In genomic region chr1:33680435-33680834, GRCm38 (mm10) we compare ENCODE assay signal across 27 mouse cellular contexts. TPM values are rescaled to one million over a fixed set of nuclear protein-coding genes. Genes with fewer than 3 reads are reported as not detected.
DNase-seq lines count a peak whose midpoint lies in the region; ATAC-seq and TF ChIP-seq lines count a peak whose summit lies in the region.
"Had no signal": no experiment of that assay in that cellular context is flagged by ENCODE, and none has a peak within 500 bp of the region (broad histone marks: within the 10 kb centered on the region; RNA-seq: fewer than 3 reads in every experiment).

No protein-coding gene starts in this region.

- no peak overlapping the region for H3K4me3 ChIP-seq in kidney, adult 2 months (ENCODE audit: insufficient read depth, low read depth, low read length)
- no peak overlapping the region for H3K4me3 ChIP-seq in kidney, postnatal 0 days (replicated peaks; ENCODE audit: low read depth, low read length)
- H3K4me3 ChIP-seq: embryonic facial prominence, embryonic 12.5 days; embryonic facial prominence, embryonic 15.5 days; gastrocnemius, adult 2 months; heart, adult 2 months; heart, embryonic 10.5 days; heart, embryonic 13.5 days; hindbrain, embryonic 12.5 days had no signal

- H3K27me3 ChIP-seq in kidney, adult 2 months (replicated peaks; ENCODE audit: control insufficient read depth, insufficient read depth, low read length), result no peaks in the 10 kb centered on the region
- H3K27me3 ChIP-seq in kidney, postnatal 0 days (ENCODE audit: insufficient read depth, low read length), result no peaks in the 10 kb centered on the region
- H3K27me3 ChIP-seq: embryonic facial prominence, embryonic 12.5 days; embryonic facial prominence, embryonic 15.5 days; heart, embryonic 13.5 days; hindbrain, embryonic 12.5 days had no signal

- no peaks in the 10 kb centered on the region for H3K9me3 ChIP-seq in kidney, postnatal 0 days (replicated peaks; ENCODE audit: low read length)
- H3K9me3 ChIP-seq: embryonic facial prominence, embryonic 12.5 days; embryonic facial prominence, embryonic 15.5 days; heart, embryonic 10.5 days; heart, embryonic 13.5 days; hindbrain, embryonic 12.5 days had no signal

- ATAC-seq in kidney, postnatal 0 days (replicated peaks; ENCODE audit: low FRiP score, low read depth), result peak; percentile 47; the same call in 1 of the 2 replicates
- ATAC-seq: CD4-positive, CD25-positive, alpha-beta regulatory T cell, adult 4 months; forebrain, embryonic 14.5 days; forebrain, postnatal 0 days; hindbrain, postnatal 0 days; inflammation-experienced regulatory T-cells, adult 6 months had no signal

- no peaks in the 10 kb centered on the region for H3K36me3 ChIP-seq in kidney, adult 2 months (ENCODE audit: control insufficient read depth, insufficient read depth, low read length)
- H3K36me3 ChIP-seq in kidney, postnatal 0 days (ENCODE audit: insufficient read depth, low read length), result no peaks in the 10 kb centered on the region
- H3K36me3 ChIP-seq: embryonic facial prominence, embryonic 12.5 days; embryonic facial prominence, embryonic 15.5 days; heart, embryonic 10.5 days; heart, embryonic 13.5 days; hindbrain, embryonic 12.5 days had no signal

- no peak overlapping the region for H3K4me2 ChIP-seq in kidney, postnatal 0 days (ENCODE audit: low read length)
- H3K4me2 ChIP-seq: embryonic facial prominence, embryonic 12.5 days; embryonic facial prominence, embryonic 15.5 days; heart, embryonic 13.5 days; hindbrain, embryonic 12.5 days had no signal

- H3K9ac ChIP-seq in kidney, postnatal 0 days (ENCODE audit: low read depth, low read length), result no peak overlapping the region
- H3K9ac ChIP-seq: embryonic facial prominence, embryonic 12.5 days; embryonic facial prominence, embryonic 15.5 days; forebrain, postnatal 0 days; heart, embryonic 13.5 days; hindbrain, embryonic 12.5 days had no signal

- TF ChIP-seq CTCF in kidney, adult 2 months (conservative IDR thresholded peaks at IDR 0.05; ENCODE audit: insufficient read depth, insufficient read length, low read depth, low read length), result no peak
- no peak for TF ChIP-seq CTCF in kidney, postnatal 0 days (IDR thresholded peaks at IDR 0.05; ENCODE audit: low read depth)

- WGBS in kidney, adult 2 months, result 40% methylated on average over 4 of the region's 4 CpGs
- WGBS in kidney, postnatal 0 days, result 42% methylated on average over 4 of the region's 4 CpGs

- peak; percentile 2 for DNase-seq in kidney, adult 2 months
- no peak for DNase-seq in kidney, adult 11 months
- DNase-seq in kidney, postnatal 0 days (ENCODE audit: low spot score), result no peak
- DNase-seq in kidney, postnatal 25 days, result no peak
- DNase-seq in ES-CJ7 (ENCODE audit: low read depth, low spot score) (peak; percentile 32), R1 (ENCODE audit: low read depth, low spot score) (peak; percentile 61)
- no peak for DNase-seq in gastrocnemius, postnatal 10 days
- DNase-seq: adrenal gland, adult 2 months; adrenal gland, postnatal 14 days; cerebellum, adult 11 months; cerebellum, adult 2 months; cerebellum, adult 9-11 months; cerebellum, postnatal 25 days; forebrain, postnatal 0 days; gastrocnemius, adult 2 months; gastrocnemius, postnatal 25 days; heart, adult 2 months; heart, postnatal 14 days had no signal

- peak overlapping the region; percentile 49; the same call in 1 of the 2 replicates for H3K27ac ChIP-seq in kidney, adult 2 months (ENCODE audit: insufficient read depth, low read depth, low read length)
- H3K27ac ChIP-seq in kidney, postnatal 0 days, result no peak overlapping the region
- H3K27ac ChIP-seq: embryonic facial prominence, embryonic 12.5 days; embryonic facial prominence, embryonic 15.5 days; gastrocnemius, adult 2 months; heart, adult 2 months; heart, embryonic 10.5 days; heart, embryonic 13.5 days; hindbrain, embryonic 12.5 days; hindbrain, postnatal 0 days had no signal

- TF ChIP-seq POLR2A in kidney, adult 2 months (IDR thresholded peaks at IDR 0.05; ENCODE audit: low read depth, low read length), result no peak

- H3K4me1 ChIP-seq in kidney, adult 2 months (ENCODE audit: control insufficient read depth, insufficient read depth, low read length), result no peaks in the 10 kb centered on the region
- H3K4me1 ChIP-seq in kidney, postnatal 0 days (replicated peaks; ENCODE audit: insufficient read depth, low read length), result no peaks in the 10 kb centered on the region
- H3K4me1 ChIP-seq: embryonic facial prominence, embryonic 12.5 days; embryonic facial prominence, embryonic 15.5 days; heart, embryonic 10.5 days; heart, embryonic 13.5 days; hindbrain, embryonic 12.5 days had no signal

RNA-seq across cellular contexts. Expression of gene Prim2, which starts 10.8 kb away (rescaled TPM):
- polyA plus RNA-seq in kidney, adult 2 months (2012; rRNA removed), result 2.9 and 3.0 TPM in 2 replicates
- 16.1 and 21.1 TPM in 2 replicates for polyA plus RNA-seq in kidney, postnatal 0 days (2015; fragmentation: Nextera tagmentation; extraction: Ambion mirVana)
- 1 to 10 TPM; 4.2 to 5.5 TPM for total RNA-seq in gastrocnemius, postnatal 10 days (2021)

RNA-seq across cellular contexts. Expression of gene Rab23, which starts 39.3 kb away (rescaled TPM):
- polyA plus RNA-seq in kidney, adult 2 months (2012; rRNA removed), result 7.3 and 7.5 TPM in 2 replicates
- 17.9 and 18.4 TPM in 2 replicates for polyA plus RNA-seq in kidney, postnatal 0 days (2015; fragmentation: Nextera tagmentation; extraction: Ambion mirVana)
- total RNA-seq in gastrocnemius, postnatal 10 days (2021), result 10 to 100 TPM in 1 of 2 experiments, 1 to 10 TPM in 1; 8.1 to 14.4 TPM

Comparison
In these comparisons a context has a peak if more than half of its experiments do, and no peak if none do; other contexts are left out.
1. DNase-seq: peak in kidney, adult 2 months (single experiment), ES-CJ7 (single experiment) and R1 (single experiment); none in kidney, adult 11 months (single experiment), kidney, postnatal 0 days (single experiment), kidney, postnatal 25 days (0 of 2) and gastrocnemius, postnatal 10 days (single experiment).